Mouse (Mus musculus): ENCODE data around the gene S1pr4. TPM values are rescaled to one million over a fixed set of nuclear protein-coding genes. Genes with fewer than 3 reads are reported as not detected.
A peak's percentile ranks its signal among the peaks of the same experiment; 100 is the strongest.

S1pr4 gene
- total RNA-seq, 2 experiments from 2014 or later, result 0.96 to 1.2 TPM

- no peak for DNase-seq
- intact Hi-C loops (cut with DNase I), result no loop called here
These were observed 30.7 kb downstream of the S1pr4 start for GRCm38 (mm10) chr10:81469253-81469652.

DNA sequence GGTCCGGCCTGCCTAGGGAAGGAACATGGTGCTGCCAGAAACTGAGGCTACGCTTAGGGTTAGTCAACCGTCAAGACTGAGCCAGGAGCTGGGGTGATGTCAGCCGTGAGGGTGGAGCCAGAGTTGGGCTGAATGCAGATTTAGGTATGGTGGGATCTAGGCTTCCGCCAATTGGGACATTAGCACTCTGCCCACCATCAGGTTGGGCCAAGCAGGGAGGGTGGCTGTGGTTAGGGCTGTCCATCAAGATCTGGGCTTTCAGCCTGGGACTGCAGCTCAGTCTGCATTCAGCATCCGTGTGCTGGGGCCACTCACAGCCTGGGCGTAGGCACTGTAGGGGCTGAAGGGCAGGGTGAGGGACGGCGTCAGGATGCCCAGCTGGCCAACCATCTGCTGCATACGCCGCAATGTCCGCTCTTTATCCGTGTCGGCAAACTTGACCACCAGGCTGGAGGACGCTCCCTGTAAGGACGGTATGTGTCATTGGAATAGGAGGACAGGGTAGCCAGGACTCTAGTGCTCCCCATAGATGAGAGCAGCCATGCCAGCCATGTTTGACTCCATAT, 32.2 kb downstream of the S1pr4 start:
- intact Hi-C loops (cut with DNase I), result no loop called here
- DNase-seq, result no peak

DNA sequence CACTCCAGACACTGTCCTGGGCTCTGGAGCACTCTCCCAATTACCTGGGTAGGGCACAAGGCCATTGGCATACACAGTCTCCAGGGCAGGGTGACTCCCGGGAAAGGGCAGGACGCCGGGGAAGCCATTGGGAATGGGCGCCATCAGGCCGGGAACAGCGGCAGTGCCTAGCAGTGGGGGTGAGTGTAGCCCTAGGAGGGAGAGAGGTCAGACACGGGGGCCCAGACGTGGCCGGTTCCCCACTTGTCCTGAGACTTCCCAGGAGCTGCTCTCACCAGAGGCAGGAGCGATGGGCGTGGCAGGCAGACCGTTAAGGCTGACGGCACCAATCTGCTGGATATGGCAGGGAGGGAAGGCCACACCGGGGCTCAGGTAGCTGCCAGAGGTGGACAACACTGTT, 33.1 kb downstream of the S1pr4 start:
- DNase-seq, result no peak
- intact Hi-C loops (cut with DNase I), result no loop called here

GRCm38 (mm10) chr10:81466066-81466465, 33.9 kb downstream of the S1pr4 start:
- intact Hi-C loops (cut with DNase I), result no loop called here

DNA sequence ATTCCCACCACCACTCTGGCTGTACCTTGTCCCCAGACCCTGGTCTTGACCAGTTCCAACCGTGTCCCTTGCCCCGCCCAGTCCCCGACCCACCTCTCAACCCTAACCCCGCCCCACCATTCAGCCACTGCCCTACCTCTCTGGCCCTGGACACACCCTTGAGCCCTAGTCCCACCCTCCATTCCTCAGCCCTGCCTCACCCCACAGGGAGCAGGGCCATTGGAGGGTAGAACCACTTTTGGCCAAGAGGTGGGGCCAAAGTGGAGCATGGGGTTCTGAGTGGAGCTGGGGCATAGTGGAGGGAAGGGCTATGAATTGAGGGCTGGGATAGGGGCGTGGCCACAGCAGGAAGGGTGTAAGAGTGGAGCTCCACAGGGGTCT, 34.7 kb downstream of the S1pr4 start:
- intact Hi-C loops (cut with DNase I), result no loop called here
- no peak for DNase-seq

More at GRCm38 (mm10) chr10:81466066-81466465, 33.9 kb downstream of the S1pr4 start:
- DNase-seq, result no peak

DNA sequence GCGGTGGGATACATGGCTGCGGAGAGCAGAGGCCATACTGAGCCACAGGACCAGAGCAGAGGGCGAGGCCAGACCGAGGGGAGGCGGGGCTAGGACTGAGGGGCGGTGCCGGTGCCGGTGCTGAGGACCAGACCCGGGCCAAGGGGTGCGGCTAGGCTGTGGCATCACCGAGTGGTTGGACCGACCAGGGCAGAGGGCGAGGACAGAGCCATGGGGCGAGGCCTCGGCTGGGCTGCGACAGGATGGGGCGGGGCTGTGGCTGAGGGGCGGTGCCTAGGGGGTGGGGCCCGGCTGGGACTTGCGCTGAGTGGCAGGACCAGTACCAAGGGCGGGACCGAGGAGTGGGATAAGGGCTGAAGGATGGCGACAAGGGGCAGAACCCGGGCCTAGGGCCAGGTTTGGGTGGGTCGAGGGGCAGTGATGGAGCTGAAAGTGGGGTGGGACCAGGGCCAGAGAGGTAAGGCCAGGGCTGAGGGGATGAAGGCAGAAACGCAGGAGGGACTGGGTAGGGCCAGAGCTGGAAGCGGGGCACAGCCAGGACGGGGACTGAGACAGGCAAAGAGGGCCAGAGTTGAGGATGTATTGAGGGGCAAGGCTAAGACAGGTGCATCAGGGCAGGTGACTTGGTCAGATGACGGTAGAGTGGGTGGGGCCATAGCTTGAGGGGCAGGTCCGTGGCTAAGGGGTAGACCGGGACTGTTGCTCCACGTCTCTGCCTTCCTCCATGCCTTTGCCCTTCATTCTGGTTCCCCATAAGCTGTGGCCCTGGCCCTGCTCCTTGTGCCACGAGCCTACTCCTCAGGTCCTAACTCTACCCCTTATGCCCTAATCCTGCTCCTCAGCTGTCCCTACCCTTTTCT, 35.3 kb downstream of the S1pr4 start:
- peak; percentile 25 to 40 for DNase-seq
- intact Hi-C loops (cut with DNase I), result no loop called here

DNA sequence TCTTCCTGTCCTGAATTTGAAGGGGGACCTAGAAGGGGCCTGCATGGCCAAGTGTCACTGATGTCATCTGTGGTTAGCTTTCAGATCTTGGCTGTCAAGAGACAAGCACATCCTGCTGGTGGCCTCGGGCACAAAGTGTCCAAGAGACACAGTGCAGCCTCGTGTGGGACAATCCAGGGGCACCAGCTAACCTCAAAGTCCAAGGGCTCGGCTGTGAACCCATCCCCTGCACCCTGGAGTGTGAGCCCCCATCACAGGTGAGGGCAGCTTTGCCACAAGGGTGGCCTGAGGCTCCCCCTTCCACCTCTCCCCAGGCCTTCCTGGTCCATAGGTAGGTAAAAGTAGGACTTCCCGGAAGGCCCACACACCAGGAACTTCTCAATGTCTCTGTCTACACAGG, 36.4 kb downstream of the S1pr4 start:
- DNase-seq, result no peak

DNA sequence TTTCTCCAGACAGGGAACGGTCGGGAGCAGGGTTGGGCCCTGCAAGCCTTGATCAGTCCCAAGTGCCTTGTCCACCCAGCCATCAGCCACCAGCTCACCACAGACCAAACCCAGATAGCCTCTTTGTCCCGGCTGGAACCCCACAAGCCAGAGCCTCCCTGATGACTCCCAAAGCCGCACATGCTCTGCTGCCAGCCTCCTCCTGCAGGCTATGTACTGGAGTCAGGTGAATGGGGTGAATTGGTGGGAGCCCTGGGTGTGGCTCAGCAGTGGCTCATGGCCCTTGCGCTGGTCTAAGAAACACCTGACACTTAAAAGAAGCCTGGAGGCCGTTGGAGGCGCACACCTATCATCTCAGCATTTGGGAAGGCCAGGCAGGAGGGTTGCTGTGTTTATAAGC, 37.0 kb downstream of the S1pr4 start:
- DNase-seq, result no peak
- intact Hi-C loops (cut with DNase I), result no loop called here

More for the DNA sequence above, 36.4 kb downstream of the S1pr4 start:
- intact Hi-C loops (cut with DNase I), result no loop called here

GRCm38 (mm10) chr10:81462415-81462804, 37.5 kb downstream of the S1pr4 start:
- intact Hi-C loops (cut with DNase I), result no loop called here
- no peak for DNase-seq

- intact Hi-C loops (cut with DNase I), result no loop called here
- DNase-seq, result no peak
These were observed 38.1 kb downstream of the S1pr4 start for GRCm38 (mm10) chr10:81461673-81462414.

DNA sequence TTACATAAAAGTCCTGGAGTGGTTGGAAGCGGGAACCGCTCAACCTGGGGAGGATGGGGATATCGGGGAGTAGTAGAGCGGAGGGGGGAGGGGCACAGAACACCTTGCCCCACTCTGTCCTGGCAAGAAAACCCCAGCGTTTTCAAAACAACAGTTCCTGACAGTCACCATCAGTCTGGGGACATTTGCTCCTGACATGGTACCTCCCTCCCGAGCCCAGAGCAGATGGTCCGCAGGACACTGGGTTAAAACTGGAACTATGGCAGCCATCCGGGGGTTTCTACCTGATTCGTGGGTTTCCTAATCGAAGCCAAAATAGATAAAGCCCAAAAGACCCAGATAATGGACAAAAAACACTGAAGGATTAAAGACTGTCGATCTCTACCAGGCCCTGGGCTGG, 39.0 kb downstream of the S1pr4 start:
- intact Hi-C loops (cut with DNase I), result no loop called here

GRCm38 (mm10) chr10:81460471-81460870, 39.5 kb downstream of the S1pr4 start:
- intact Hi-C loops (cut with DNase I), result no loop called here
- no peak for DNase-seq

More for the DNA sequence above, 39.0 kb downstream of the S1pr4 start:
- DNase-seq, result no peak

DNA sequence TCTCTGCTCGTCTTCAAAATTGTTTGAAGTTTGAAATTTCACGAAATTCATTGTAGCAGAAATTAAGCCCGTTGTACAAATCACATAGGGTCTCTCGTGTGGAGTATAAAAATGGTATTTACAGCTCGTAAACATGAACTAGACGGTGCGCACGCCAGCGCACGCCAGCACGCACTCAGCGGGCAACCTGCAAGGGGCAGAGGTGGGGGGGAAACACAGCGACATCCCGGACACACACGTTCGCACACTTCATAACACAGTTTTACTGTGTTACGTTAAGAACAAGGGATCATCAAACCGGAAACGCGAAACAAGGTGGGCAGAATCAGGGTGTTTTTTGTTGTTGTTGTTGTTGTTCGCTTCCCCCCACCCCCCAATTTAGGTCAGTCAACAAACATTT, 40.5 kb downstream of the S1pr4 start:
- no peak for DNase-seq
- intact Hi-C loops (cut with DNase I), result no loop called here

GRCm38 (mm10) chr10:81458267-81458666, 41.7 kb downstream of the S1pr4 start:
- intact Hi-C loops (cut with DNase I), result no loop called here
- DNase-seq, result no peak

- intact Hi-C loops (cut with DNase I), result no loop called here
- DNase-seq, result no peak
These were observed 42.3 kb downstream of the S1pr4 start for GRCm38 (mm10) chr10:81457624-81458023.

DNA sequence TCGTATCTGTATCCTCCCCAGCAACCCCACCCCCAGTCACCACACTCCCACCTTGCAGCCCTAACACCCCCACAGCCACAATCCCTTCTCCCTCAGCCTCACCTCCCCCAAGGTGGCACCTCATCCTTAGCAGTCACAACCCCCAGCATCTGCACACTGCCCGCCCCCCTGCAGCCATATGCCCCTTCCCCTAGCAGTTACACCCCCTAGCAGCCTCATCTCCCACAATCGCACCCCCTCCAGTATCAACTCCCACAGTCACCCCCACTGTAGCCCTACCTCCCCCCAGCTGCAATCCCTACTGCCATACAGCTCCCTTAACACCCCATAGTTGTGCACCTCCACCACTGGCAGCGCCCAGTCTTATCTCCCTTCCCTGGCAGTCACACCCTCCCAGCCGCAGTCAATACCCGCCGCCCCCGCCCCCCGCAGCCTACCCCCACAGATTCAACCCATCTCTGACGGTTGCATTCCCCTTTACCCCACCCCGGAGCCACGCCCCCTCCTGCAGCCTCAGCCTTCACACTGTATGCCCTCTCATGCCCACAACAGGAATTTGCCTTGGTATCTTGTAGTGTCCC, 42.9 kb downstream of the S1pr4 start:
- DNase-seq, result no peak
- intact Hi-C loops (cut with DNase I), result no loop called here

GRCm38 (mm10) chr10:81455181-81455895, 44.6 kb downstream of the S1pr4 start, which contains the start of gene Nfic:
Gene Nfic, minus strand, starts transcription at chr10:81455635.
- intact Hi-C loops (cut with DNase I), result no loop called here
- DNase-seq, result no peak

DNA sequence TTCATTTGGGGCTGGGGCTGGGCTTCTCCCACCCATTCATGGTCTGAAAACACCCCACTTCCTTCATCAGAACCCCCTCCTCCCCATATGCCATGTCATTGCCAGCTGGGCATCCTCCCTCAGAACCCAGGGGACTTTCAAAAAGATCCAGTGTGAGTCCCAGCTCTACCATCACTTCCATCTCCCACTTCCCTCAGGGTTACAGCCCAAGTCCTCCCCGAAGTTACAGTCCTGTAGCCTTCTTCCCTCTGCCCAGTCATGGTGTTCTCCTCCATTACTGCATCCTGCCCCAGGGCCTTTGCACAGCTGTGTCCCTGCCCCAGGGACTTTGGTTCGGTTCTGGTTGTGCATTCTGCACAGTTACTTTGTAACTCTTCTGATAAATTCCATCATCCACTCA, 45.8 kb downstream of the S1pr4 start:
- intact Hi-C loops (cut with DNase I), result no loop called here
- no peak for DNase-seq

DNA sequence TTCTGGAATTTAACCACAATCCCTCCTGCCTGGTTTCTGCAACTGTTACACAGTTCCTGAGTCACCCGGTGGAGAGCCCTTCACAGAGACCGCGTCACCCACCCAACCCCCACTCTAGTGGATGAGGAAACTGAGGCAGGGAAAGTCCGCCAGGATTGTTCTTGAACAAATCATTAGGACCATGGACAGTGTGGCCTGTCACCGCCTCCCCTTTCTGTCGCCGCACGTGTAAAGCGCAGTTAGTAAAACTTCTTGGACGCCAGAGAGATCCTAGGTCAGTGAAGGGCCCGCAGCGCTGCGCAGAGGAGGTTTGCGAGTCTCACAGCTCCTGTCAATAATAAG, 47.0 kb downstream of the S1pr4 start:
- intact Hi-C loops (cut with DNase I), result no loop called here

DNA sequence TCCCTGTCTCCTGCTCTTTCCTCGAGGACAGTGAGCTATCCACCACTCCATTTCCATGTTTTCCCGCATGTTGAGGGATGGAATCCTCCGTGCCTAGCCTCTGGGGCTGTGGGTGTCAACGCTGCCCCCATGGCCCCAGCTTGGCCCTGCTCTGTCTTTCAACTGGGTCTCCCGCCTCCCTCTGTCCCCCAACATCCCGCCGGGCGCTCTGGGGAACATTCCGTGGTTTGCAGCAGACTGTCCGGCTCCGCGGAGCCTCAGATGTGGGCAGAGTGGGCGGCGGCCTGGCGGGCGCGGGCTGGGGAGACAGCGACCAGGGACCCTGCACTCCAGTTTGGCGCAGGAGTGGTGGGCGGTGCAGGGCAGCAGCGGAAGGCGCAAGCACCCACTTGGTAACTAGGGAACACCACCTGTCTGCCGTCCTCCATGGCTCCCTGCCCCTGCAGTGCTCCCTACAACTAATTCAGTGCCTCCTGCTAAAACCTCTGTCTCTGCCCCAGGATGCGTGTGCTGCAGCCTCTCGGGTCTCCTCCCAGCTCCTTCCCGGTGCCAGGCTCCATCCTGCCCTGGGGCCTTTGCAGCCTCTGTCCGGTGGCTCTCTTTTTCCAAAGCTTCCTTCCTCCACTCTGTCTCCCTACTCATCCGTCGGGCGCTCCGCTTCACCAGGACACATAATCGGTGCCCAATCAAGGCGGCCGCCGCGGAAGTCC, 47.5 kb downstream of the S1pr4 start:
- no peak for DNase-seq
- intact Hi-C loops (cut with DNase I), result no loop called here

More for the DNA sequence above, 47.0 kb downstream of the S1pr4 start:
- DNase-seq, result no peak
